Mouse (Mus musculus) stomach, postnatal 0 days (tissue): ENCODE data around the gene Ston1.
A peak's percentile ranks its signal among the peaks of the same experiment; 100 is the strongest.

ENCODE experiments used
- CTCF ChIP-seq: IDR thresholded peaks from 2 replicates; pipeline ENCODE4 v1.5.1; 2016; ENCODE audit warnings: antibody characterized with exemption, low read depth, mild to moderate bottlenecking, moderate library complexity
- EP300 ChIP-seq: optimal IDR thresholded peaks from 2 replicates; pipeline ENCODE3; 2016; ENCODE audit warnings: antibody characterized with exemption

GRCm38 (mm10) chr17:88596544-88597221, 801 bp upstream of the Ston1 start:
- TF ChIP-seq EP300 (no peak), CTCF (peak; percentile 86)
